Mouse (Mus musculus): Measurements from ENCODE around the gene 6030458C11Rik. TPM values are rescaled to one million over a fixed set of nuclear protein-coding genes. Genes with fewer than 3 reads are reported as not detected.
"Not testable (repeated sequence)": the region's sequence is repeated elsewhere in the genome, so short reads cannot be mapped to it uniquely, and the experiment has no call there.

The 6030458C11Rik gene
- polyA plus RNA-seq, 1 experiment from 2014 or later = 33.7 TPM

- ATAC-seq (ENCODE audit: low FRiP score) = no peak
- Histone ChIP-seq H3K36me3 (peaks cover 60% of the 10 kb centered on the region), H3K27ac (no peak overlapping the region), H3K4me1 (replicated peaks) (no peaks in the 10 kb centered on the region), H3K9me3 (no peaks in the 10 kb centered on the region), H3K27me3 (no peaks in the 10 kb centered on the region), H3K9ac (no peak overlapping the region), H3K4me3 (no peak overlapping the region), H3K4me2 (no peak overlapping the region)
- 96% methylated on average over 10 of the region's 10 CpGs for WGBS
Measured at GRCm38 (mm10) chr15:12807088-12807487, 17.4 kb downstream of the 6030458C11Rik start.

GRCm38 (mm10) chr15:12805071-12805470, 19.4 kb downstream of the 6030458C11Rik start:
- no peak overlapping the region for H3K27ac ChIP-seq

DNA sequence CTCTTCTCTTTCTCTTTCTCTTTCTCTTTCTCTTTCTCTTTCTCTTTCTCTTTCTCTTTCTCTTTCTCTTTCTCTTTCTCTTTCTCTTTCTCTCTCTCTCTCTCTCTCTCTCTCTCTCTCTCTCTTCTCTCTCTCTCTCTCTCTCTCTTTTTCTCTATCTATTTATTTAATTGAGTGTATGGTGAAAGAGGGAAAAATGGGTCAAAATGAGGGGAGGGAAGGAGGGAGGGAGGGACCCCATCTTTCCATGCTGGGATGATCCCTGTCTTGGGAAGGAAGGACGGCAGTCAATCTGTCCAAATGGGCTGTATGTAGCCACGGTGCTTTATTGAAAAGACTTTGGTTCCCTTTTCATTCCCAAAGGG, 23.3 kb downstream of the 6030458C11Rik start:
- not testable (repeated sequence) for H3K4me3 ChIP-seq; H3K36me3 ChIP-seq; H3K27me3 ChIP-seq; H3K27ac ChIP-seq; H3K9me3 ChIP-seq; H3K4me1 ChIP-seq (replicated peaks); H3K9ac ChIP-seq; H3K4me2 ChIP-seq; ATAC-seq (ENCODE audit: low FRiP score)
- WGBS = 78% methylated on average over 2 of the region's 2 CpGs

More at GRCm38 (mm10) chr15:12805071-12805470, 19.4 kb downstream of the 6030458C11Rik start:
- no peaks in the 10 kb centered on the region for H3K27me3 ChIP-seq
- no peaks in the 10 kb centered on the region for H3K9me3 ChIP-seq
- peaks cover 39% of the 10 kb centered on the region for H3K36me3 ChIP-seq
- no peak overlapping the region for H3K4me3 ChIP-seq
- no peaks in the 10 kb centered on the region for H3K4me1 ChIP-seq (replicated peaks)
- no peak for ATAC-seq (ENCODE audit: low FRiP score)
- WGBS = 87% methylated on average over 4 of the region's 4 CpGs
- H3K4me2 ChIP-seq = no peak overlapping the region
- no peak overlapping the region for H3K9ac ChIP-seq

DNA sequence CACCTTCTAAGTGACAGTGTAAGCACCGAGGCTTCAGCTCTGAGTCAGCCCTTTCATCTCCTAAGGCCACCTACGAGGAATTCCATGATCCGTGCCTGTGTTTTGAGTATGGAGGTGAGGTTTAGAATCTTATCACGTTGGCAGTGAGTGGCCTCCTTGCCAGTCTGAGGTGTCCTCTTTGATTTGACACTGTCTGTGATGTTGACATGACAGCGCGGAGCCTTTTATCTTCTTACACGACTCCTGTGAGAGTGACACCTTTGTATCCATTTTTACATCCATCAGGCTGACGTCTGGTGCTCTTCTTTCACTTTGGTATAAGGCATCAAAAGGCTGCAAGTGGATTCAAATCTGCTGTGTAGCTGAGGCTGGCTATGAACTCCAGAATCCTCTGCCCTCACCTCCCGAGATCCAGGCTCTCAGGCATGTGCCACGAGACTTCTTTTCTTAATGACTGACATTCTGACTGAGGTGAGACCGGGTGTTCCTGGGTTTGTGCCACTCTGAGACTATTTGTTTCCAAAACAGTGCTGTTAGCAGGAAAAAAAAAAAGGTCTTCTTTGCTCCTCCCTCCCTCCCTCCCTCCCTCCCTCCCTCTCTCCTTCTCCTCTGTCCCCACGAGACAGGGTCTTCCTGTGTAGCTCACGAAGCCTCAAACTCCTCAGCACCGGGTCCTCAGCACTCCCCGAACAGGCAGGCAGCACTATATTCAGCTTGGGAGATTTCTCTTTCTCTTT, 23.9 kb downstream of the 6030458C11Rik start:
- no peaks in the 10 kb centered on the region for H3K27me3 ChIP-seq
- H3K4me2 ChIP-seq = no peak overlapping the region
- no peaks in the 10 kb centered on the region for H3K4me1 ChIP-seq (replicated peaks)
- ATAC-seq (ENCODE audit: low FRiP score) = no peak
- no peak overlapping the region for H3K4me3 ChIP-seq
- no peaks in the 10 kb centered on the region for H3K36me3 ChIP-seq
- no peaks in the 10 kb centered on the region for H3K9me3 ChIP-seq
- 57% methylated on average over 15 of the region's 15 CpGs for WGBS
- no peak overlapping the region for H3K9ac ChIP-seq
- no peak overlapping the region for H3K27ac ChIP-seq

DNA sequence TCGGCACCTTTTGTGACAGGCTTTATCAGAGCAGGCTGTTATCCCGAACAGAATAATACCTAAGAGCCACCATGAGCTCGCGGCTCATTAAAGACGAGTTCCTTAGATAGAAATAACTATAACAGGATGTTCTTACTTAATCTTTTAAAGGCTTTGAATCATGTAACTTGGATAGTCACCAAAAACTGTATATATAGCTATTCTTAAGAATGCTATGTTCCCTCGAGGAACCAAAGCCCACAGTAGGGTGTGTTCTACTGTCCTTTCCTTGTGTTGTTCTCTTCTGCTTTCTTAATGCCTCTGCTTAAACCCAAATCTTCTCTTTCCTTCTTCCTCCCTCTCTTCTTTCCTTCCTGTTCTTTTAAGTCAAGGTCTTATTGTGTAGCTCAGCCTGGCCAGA, 26.4 kb downstream of the 6030458C11Rik start:
- 88% methylated on average over 6 of the region's 6 CpGs for WGBS
- no peak overlapping the region for H3K4me3 ChIP-seq
- no peak overlapping the region for H3K9ac ChIP-seq
- H3K27me3 ChIP-seq = no peaks in the 10 kb centered on the region
- no peak overlapping the region for H3K27ac ChIP-seq
- no peak for ATAC-seq (ENCODE audit: low FRiP score)
- no peaks in the 10 kb centered on the region for H3K36me3 ChIP-seq
- H3K4me2 ChIP-seq = no peak overlapping the region
- no peaks in the 10 kb centered on the region for H3K4me1 ChIP-seq (replicated peaks)
- no peaks in the 10 kb centered on the region for H3K9me3 ChIP-seq

GRCm38 (mm10) chr15:12795909-12796470, 28.5 kb downstream of the 6030458C11Rik start:
- Histone ChIP-seq H3K9me3 (no peaks in the 10 kb centered on the region), H3K27me3 (no peaks in the 10 kb centered on the region), H3K9ac (no peak overlapping the region), H3K27ac (no peak overlapping the region), H3K4me1 (replicated peaks) (no peaks in the 10 kb centered on the region), H3K4me3 (no peak overlapping the region), H3K4me2 (no peak overlapping the region), H3K36me3 (no peaks in the 10 kb centered on the region)
- WGBS = 52% methylated on average over 13 of the region's 13 CpGs
- ATAC-seq (ENCODE audit: low FRiP score) = no peak

DNA sequence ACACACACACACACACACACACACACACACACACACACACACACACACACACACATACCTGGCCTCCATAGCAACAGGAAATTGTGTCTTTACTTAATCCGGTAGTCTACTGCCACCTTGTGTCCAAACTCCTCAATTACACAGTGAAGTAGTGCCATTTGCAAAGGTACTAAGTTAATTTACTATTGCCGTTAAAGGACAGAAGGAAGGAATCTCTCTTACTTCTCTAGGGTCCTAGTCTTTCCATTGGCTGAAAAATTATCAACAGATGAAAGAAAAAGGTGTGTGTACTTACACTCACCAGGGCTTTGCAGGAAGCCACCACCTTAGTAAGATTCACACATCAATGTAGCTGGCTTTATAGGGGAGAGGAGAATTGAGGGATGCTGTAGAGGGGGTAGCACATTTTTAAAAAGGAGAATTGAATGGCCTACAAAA, 29.0 kb downstream of the 6030458C11Rik start:
- no peak overlapping the region for H3K9ac ChIP-seq
- no peak overlapping the region for H3K27ac ChIP-seq
- WGBS = 2% methylated on average over 2 of the region's 2 CpGs
- no peaks in the 10 kb centered on the region for H3K36me3 ChIP-seq
- no peak overlapping the region for H3K4me2 ChIP-seq
- no peaks in the 10 kb centered on the region for H3K27me3 ChIP-seq
- ATAC-seq (ENCODE audit: low FRiP score) = peak; percentile 67
- no peaks in the 10 kb centered on the region for H3K9me3 ChIP-seq
- H3K4me3 ChIP-seq = no peak overlapping the region
- no peaks in the 10 kb centered on the region for H3K4me1 ChIP-seq (replicated peaks)

- Histone ChIP-seq H3K9me3 (no peaks in the 10 kb centered on the region), H3K4me1 (replicated peaks) (no peaks in the 10 kb centered on the region), H3K27me3 (no peaks in the 10 kb centered on the region), H3K9ac (no peak overlapping the region), H3K36me3 (no peaks in the 10 kb centered on the region), H3K4me2 (no peak overlapping the region), H3K27ac (no peak overlapping the region), H3K4me3 (no peak overlapping the region)
- no peak for ATAC-seq (ENCODE audit: low FRiP score)
- 54% methylated on average over 6 of the region's 6 CpGs for WGBS
Measured at GRCm38 (mm10) chr15:12794311-12794710, 30.1 kb downstream of the 6030458C11Rik start.

GRCm38 (mm10) chr15:12789406-12789867, 35.0 kb downstream of the 6030458C11Rik start:
- Histone ChIP-seq H3K4me2 (no peak overlapping the region), H3K27me3 (no peaks in the 10 kb centered on the region), H3K4me1 (replicated peaks) (no peaks in the 10 kb centered on the region), H3K4me3 (no peak overlapping the region), H3K36me3 (no peaks in the 10 kb centered on the region), H3K27ac (no peak overlapping the region), H3K9me3 (no peaks in the 10 kb centered on the region), H3K9ac (no peak overlapping the region; the same call in 1 of the 2 replicates)
- ATAC-seq (ENCODE audit: low FRiP score) = no peak; the same call in 1 of the 2 replicates
- WGBS = 25% methylated on average over 10 of the region's 10 CpGs

DNA sequence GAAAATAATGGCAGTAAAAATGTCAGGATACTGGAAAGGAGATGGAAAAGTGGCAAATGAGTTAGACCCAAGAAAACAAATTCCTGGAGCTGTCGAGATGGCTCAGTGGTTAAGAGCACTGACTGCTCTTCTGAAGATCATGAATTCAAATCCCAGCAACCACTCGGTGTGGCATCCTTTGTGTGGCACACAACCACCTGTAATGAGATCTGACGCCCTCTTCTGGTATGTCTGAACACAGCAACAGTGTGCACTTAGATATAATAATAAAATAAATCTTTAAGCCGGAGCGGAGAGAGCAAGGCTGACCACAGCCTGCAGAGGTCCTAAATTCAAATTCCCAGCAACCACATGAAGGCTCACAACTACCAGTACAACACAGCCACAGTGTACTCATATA, 35.9 kb downstream of the 6030458C11Rik start:
- no peaks in the 10 kb centered on the region for H3K27me3 ChIP-seq
- H3K4me2 ChIP-seq = no peak overlapping the region
- H3K4me3 ChIP-seq = no peak overlapping the region
- no peaks in the 10 kb centered on the region for H3K9me3 ChIP-seq
- H3K27ac ChIP-seq = no peak overlapping the region
- H3K36me3 ChIP-seq = no peaks in the 10 kb centered on the region
- ATAC-seq (ENCODE audit: low FRiP score) = no peak
- WGBS = 76% methylated on average over 5 of the region's 5 CpGs
- no peak overlapping the region for H3K9ac ChIP-seq
- H3K4me1 ChIP-seq (replicated peaks) = no peaks in the 10 kb centered on the region

DNA sequence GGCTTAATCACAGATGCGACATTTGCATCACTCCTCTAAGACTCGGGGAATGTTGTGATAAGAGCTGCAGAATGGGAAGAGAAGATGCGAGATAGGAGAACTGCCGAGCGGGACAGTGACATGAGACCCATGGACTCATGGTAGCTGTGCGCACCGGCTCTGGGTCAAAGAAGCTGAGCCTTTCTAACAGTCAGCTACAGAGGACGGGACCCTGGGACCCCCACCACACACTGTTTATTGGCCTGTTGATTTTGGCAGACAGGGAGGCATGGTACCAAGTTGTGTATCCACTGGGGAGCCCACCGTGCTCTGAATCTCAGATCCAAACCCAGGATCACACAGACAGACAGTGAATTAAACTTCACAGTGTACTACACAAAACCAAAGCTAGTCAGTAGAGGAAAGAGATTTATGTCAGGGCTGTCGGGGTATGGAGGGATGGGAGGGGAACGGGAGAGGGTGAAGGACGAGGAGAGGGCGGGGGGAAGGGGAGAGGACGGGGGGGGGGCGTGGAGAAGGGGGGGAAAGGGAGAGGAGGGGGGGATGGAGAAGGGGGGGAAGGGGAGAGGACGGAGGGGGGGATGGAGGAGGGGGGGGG, 42.6 kb downstream of the 6030458C11Rik start:
- ATAC-seq (ENCODE audit: low FRiP score) = no peak
- Histone ChIP-seq H3K9me3 (no peaks in the 10 kb centered on the region), H3K27me3 (no peaks in the 10 kb centered on the region), H3K36me3 (no peaks in the 10 kb centered on the region), H3K27ac (no peak overlapping the region), H3K9ac (no peak overlapping the region), H3K4me1 (replicated peaks) (no peaks in the 10 kb centered on the region), H3K4me2 (no peak overlapping the region), H3K4me3 (no peak overlapping the region)
- 81% methylated on average over 13 of the region's 16 CpGs for WGBS

DNA sequence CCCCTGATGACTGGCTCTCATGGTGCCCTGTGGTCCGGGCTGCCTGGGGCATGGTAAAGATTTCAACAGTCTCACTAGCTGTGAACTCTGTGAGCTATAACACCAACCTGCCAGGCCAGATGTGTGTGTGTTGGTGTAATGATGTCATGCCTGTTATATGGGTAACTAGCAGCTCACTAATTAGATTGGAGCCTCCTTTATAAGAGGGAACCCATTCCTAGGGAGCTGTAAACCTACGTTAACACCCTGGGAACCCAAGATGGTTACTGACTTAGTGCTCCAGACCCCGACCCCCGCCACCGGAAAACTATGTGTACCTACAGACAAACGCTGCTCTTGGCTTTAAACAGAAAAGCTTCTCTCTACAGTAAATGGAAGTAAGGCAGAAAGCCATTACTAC, 43.2 kb downstream of the 6030458C11Rik start:
- Histone ChIP-seq H3K4me2 (no peak overlapping the region), H3K9me3 (no peaks in the 10 kb centered on the region), H3K27me3 (no peaks in the 10 kb centered on the region), H3K4me1 (replicated peaks) (no peaks in the 10 kb centered on the region), H3K36me3 (no peaks in the 10 kb centered on the region), H3K9ac (no peak overlapping the region), H3K4me3 (no peak overlapping the region), H3K27ac (no peak overlapping the region)
- 87% methylated on average over 6 of the region's 6 CpGs for WGBS
- ATAC-seq (ENCODE audit: low FRiP score) = no peak

Data from hindbrain, embryonic 13.5 days (tissue).